Comparison of ENCODE assay signal across 17 mouse cellular contexts in the genomic region with DNA sequence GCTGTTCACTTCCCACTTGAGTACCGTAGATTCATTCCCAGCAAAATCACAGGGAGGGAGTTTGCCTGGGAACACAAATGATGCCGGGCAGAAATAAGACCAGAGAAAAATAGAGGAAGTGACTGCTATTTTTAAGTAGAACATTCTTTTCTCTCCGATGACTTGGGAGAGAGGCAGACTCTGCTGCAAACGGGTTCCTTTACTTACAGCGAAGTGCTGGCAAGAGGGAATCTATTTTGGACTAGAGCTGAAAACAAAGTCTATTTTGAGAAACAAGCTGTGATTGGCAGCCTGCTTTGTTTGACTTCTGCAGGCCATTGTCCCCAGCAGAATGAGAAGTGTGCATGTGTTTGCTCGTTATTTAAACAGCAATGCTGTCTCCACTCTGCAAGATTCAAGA.
A peak's percentile ranks its signal among the peaks of the same experiment; 100 is the strongest.
DNase-seq lines count a peak whose midpoint lies in the region; ATAC-seq lines count a peak whose summit lies in the region.
"Had no signal": no experiment of that assay in that cellular context is flagged by ENCODE, and none has a peak within 500 bp of the region (broad histone marks: within the 10 kb centered on the region; RNA-seq: fewer than 3 reads in every experiment).

No protein-coding gene starts in this region.

- no peaks in the 10 kb centered on the region for H3K27me3 ChIP-seq in heart, embryonic 16.5 days (ENCODE audit: control insufficient read depth, insufficient read depth, low read length)
- H3K27me3 ChIP-seq in embryonic facial prominence, embryonic 10.5 days (replicated peaks; ENCODE audit: low read depth, poor library complexity, severe bottlenecking): no peaks in the 10 kb centered on the region
- H3K27me3 ChIP-seq in hindbrain, embryonic 11.5 days (ENCODE audit: control insufficient read depth, insufficient read depth, low read length): no peaks in the 10 kb centered on the region
- H3K27me3 ChIP-seq: limb, embryonic 12.5 days; midbrain, embryonic 15.5 days had no signal

- H3K4me1 ChIP-seq in heart, embryonic 16.5 days (ENCODE audit: control insufficient read depth, insufficient read depth, low read length): peaks cover 5% of the 10 kb centered on the region; the same call in 1 of the 2 replicates
- no peaks in the 10 kb centered on the region for H3K4me1 ChIP-seq in embryonic facial prominence, embryonic 10.5 days
- no peaks in the 10 kb centered on the region for H3K4me1 ChIP-seq in hindbrain, embryonic 11.5 days (replicated peaks; ENCODE audit: control insufficient read depth, insufficient read depth, low read length)
- H3K4me1 ChIP-seq: hindbrain, embryonic 13.5 days; limb, embryonic 12.5 days; midbrain, embryonic 15.5 days had no signal

- no peaks in the 10 kb centered on the region for H3K36me3 ChIP-seq in heart, embryonic 16.5 days (ENCODE audit: control insufficient read depth, insufficient read depth)
- H3K36me3 ChIP-seq in embryonic facial prominence, embryonic 10.5 days (replicated peaks): no peaks in the 10 kb centered on the region
- H3K36me3 ChIP-seq in hindbrain, embryonic 11.5 days (ENCODE audit: control insufficient read depth, insufficient read depth, low read length): no peaks in the 10 kb centered on the region
- H3K36me3 ChIP-seq: hindbrain, embryonic 13.5 days; limb, embryonic 12.5 days; midbrain, embryonic 15.5 days had no signal

- H3K4me3 ChIP-seq in heart, embryonic 16.5 days (ENCODE audit: low read length): peak overlapping the region; percentile 3; the same call in 1 of the 2 replicates
- no peak overlapping the region for H3K4me3 ChIP-seq in embryonic facial prominence, embryonic 10.5 days
- no peak overlapping the region for H3K4me3 ChIP-seq in hindbrain, embryonic 11.5 days (ENCODE audit: low read depth, low read length)
- H3K4me3 ChIP-seq: gastrocnemius, adult 2 months; hindbrain, embryonic 13.5 days; limb, embryonic 12.5 days; midbrain, embryonic 15.5 days had no signal

- no peak overlapping the region for H3K9ac ChIP-seq in heart, embryonic 16.5 days (ENCODE audit: low read length)
- no peak overlapping the region for H3K9ac ChIP-seq in hindbrain, embryonic 11.5 days (ENCODE audit: low read depth, low read length)
- H3K9ac ChIP-seq: hindbrain, embryonic 13.5 days; limb, embryonic 12.5 days; liver, postnatal 0 days; midbrain, embryonic 15.5 days had no signal

- H3K27ac ChIP-seq in heart, embryonic 16.5 days (ENCODE audit: low read length): peak overlapping the region; percentile 7; the same call in 1 of the 2 replicates
- H3K27ac ChIP-seq in embryonic facial prominence, embryonic 10.5 days (replicated peaks): no peak overlapping the region
- H3K27ac ChIP-seq in hindbrain, embryonic 11.5 days (ENCODE audit: low read depth, low read length): no peak overlapping the region
- H3K27ac ChIP-seq: gastrocnemius, adult 2 months; hindbrain, embryonic 13.5 days; limb, embryonic 12.5 days; midbrain, embryonic 15.5 days had no signal

- no peak for ATAC-seq in heart, embryonic 16.5 days (replicated peaks; ENCODE audit: extremely low read depth, insufficient read depth, low FRiP score)
- no peak for ATAC-seq in hindbrain, embryonic 11.5 days (ENCODE audit: low FRiP score)
- ATAC-seq: liver, postnatal 0 days; midbrain, embryonic 15.5 days had no signal

- H3K9me3 ChIP-seq in heart, embryonic 16.5 days (replicated peaks; ENCODE audit: control insufficient read depth, low read length): 0 out of 2 replicates have a peak, but pooled peaks cover 4% of the 10 kb centered on the region
- no peaks in the 10 kb centered on the region for H3K9me3 ChIP-seq in embryonic facial prominence, embryonic 10.5 days
- no peaks in the 10 kb centered on the region for H3K9me3 ChIP-seq in hindbrain, embryonic 11.5 days (ENCODE audit: control insufficient read depth, low read length)
- H3K9me3 ChIP-seq: hindbrain, embryonic 13.5 days; limb, embryonic 12.5 days; midbrain, embryonic 15.5 days had no signal

- DNase-seq in heart, adult 18-20 months: peak; percentile 32 to 49
- DNase-seq in heart, postnatal 4 days: no peak
- peak; percentile 34 to 44 for DNase-seq in right cerebral cortex, adult 2 months (ENCODE audit: low spot score in 2 of 2)
- DNase-seq in right cerebral cortex, postnatal 14 days: no peak
- DNase-seq in telencephalon, adult 2 months (ENCODE audit: low read depth, low spot score): peak; percentile 78
- DNase-seq in embryonic facial prominence, embryonic 10.5 days (ENCODE audit: low spot score): no peak
- no peak for DNase-seq in hindbrain, embryonic 11.5 days (ENCODE audit: low spot score)
- DNase-seq: cerebellum, adult 9-11 months; gastrocnemius, adult 2 months; kidney, adult 11 months; kidney, postnatal 25 days; liver, postnatal 0 days; thymus, adult 18-20 months had no signal

- WGBS in heart, embryonic 16.5 days: 52% methylated on average over 6 of the region's 6 CpGs
- 74% methylated on average over 6 of the region's 6 CpGs for WGBS in embryonic facial prominence, embryonic 10.5 days
- 58% methylated on average over 6 of the region's 6 CpGs for WGBS in hindbrain, embryonic 11.5 days

- H3K4me2 ChIP-seq in heart, embryonic 16.5 days (ENCODE audit: low read depth, low read length): peak overlapping the region; percentile 43
- no peak overlapping the region for H3K4me2 ChIP-seq in hindbrain, embryonic 11.5 days (replicated peaks; ENCODE audit: low read depth, low read length)
- H3K4me2 ChIP-seq: hindbrain, embryonic 13.5 days; limb, embryonic 12.5 days; midbrain, embryonic 15.5 days had no signal

Comparison
In these comparisons a context has a peak if more than half of its experiments do, and no peak if none do; other contexts are left out.
1. DNase-seq: peak in heart, adult 18-20 months (2 of 2), right cerebral cortex, adult 2 months (2 of 2) and telencephalon, adult 2 months (single experiment); none in heart, postnatal 4 days (single experiment), right cerebral cortex, postnatal 14 days (single experiment), embryonic facial prominence, embryonic 10.5 days (single experiment) and hindbrain, embryonic 11.5 days (single experiment).